Mouse (Mus musculus) CH12.LX (cell line): ENCODE results near the gene BC030867.

Experiments
- CTCF ChIP-seq, 2 experiments: IDR thresholded peaks in 1 of 2; conservative IDR thresholded peaks in 1 of 2; 2 replicates each; pipeline ENCODE4 v1.5.1; 2011 to 2012; ENCODE audit warnings: low read depth in 2 of 2, low read length in 2 of 2, improper control_type of control experiment in 1 of 2, inconsistent platforms in 1 of 2, mild to moderate bottlenecking in 1 of 2, moderate library complexity in 1 of 2
- EP300 ChIP-seq: IDR thresholded peaks from 2 replicates; pipeline ENCODE4 v1.6.1; 2011; ENCODE audit warnings: low read length, improper control_type of control experiment
- MAFK ChIP-seq: IDR thresholded peaks from 2 replicates; pipeline ENCODE4 v1.6.1; 2011; ENCODE audit warnings: low read length, improper control_type of control experiment; ENCODE audit not compliant: insufficient replicate concordance
- MEF2A ChIP-seq: IDR thresholded peaks from 2 replicates; pipeline ENCODE4 v1.6.1; 2014; ENCODE audit warnings: low read depth, mild to moderate bottlenecking, inconsistent platforms, low read length, improper control_type of control experiment, borderline replicate concordance
- POLR2A ChIP-seq: IDR thresholded peaks from 2 replicates; pipeline ENCODE4 v1.6.1; 2011; ENCODE audit warnings: low read depth, mild to moderate bottlenecking, improper control_type of control experiment, low read length
- SIN3A ChIP-seq: IDR thresholded peaks from 2 replicates; pipeline ENCODE4 v1.6.1; 2012; ENCODE audit warnings: low read length, improper control_type of control experiment, inconsistent platforms
- ZC3H11A ChIP-seq: IDR thresholded peaks from 2 replicates; pipeline ENCODE4 v1.6.1; 2012; ENCODE audit warnings: low read depth, mild to moderate bottlenecking, inconsistent platforms, low read length, improper control_type of control experiment
- ZKSCAN1 ChIP-seq: IDR thresholded peaks from 2 replicates; pipeline ENCODE4 v1.6.1; 2012; ENCODE audit warnings: low read depth, inconsistent platforms, low read length, improper control_type of control experiment, borderline replicate concordance

DNA sequence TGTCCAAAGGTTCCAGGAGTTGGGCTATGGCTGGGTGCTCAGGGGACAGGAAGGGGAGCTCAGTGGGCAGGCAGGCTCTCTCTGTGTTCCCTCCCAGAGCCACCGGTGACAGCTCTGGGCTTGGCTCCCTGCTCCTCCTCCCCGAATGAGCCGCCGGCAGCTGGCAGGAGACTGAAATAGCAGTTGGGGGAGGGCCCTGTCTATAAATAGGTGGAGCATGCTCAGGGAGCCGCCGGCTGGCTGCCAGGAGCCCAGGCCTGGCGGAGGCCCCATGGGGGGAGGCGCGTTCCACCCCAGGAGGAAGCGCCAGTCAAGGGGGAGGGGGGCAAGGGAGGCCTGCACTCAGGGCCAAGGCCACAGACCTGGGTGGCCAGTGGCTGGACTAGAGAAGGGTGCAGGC, 29.9 kb upstream of the BC030867 start:
- no peak for TF ChIP-seq ZC3H11A
- TF ChIP-seq EP300, result peak; percentile 73
- TF ChIP-seq SIN3A, result peak; percentile 94
- peak; percentile 88 for TF ChIP-seq POLR2A
- TF ChIP-seq ZKSCAN1, result no peak
- 0 out of 2 replicates have a peak, but pooled peaks have one; percentile 45 for TF ChIP-seq MAFK
- 0 out of 4 replicates have a peak, but pooled peaks of 1 of the 2 experiments have one; percentile 0 for TF ChIP-seq CTCF (conservative IDR thresholded peaks at IDR 0.05 in 1 of 2, IDR thresholded peaks at IDR 0.05 in 1 of 2; ENCODE audit: low read depth in 2 of 2, low read length in 2 of 2)
- TF ChIP-seq MEF2A, result peak; percentile 100
